Mouse (Mus musculus) MEL (cell line): Measurements from ENCODE around the gene Flrt2.

ENCODE experiments used
- CTCF ChIP-seq, 3 experiments: IDR thresholded peaks in 2 of 3; conservative IDR thresholded peaks in 1 of 3; 2 replicates each; pipeline ENCODE4 v1.5.1; 2011 to 2012; ENCODE audit warnings: low read length in 3 of 3, low read depth in 2 of 3, mild to moderate bottlenecking in 2 of 3, improper control_type of control experiment in 1 of 3, inconsistent platforms in 1 of 3, mixed read lengths in 1 of 3, moderate library complexity in 1 of 3; ENCODE audit not compliant: control insufficient read depth in 1 of 3, insufficient read depth in 1 of 3, poor library complexity in 1 of 3, severe bottlenecking in 1 of 3
- E2F4 ChIP-seq: IDR thresholded peaks from 2 replicates; pipeline ENCODE4 v1.6.1; 2011; ENCODE audit warnings: low read depth, low read length, improper control_type of control experiment, borderline replicate concordance
- ETS1 ChIP-seq: IDR thresholded peaks from 2 replicates; pipeline ENCODE4 v1.6.1; 2012; ENCODE audit warnings: low read depth, mild to moderate bottlenecking, inconsistent platforms, low read length, improper control_type of control experiment, moderate library complexity
- HCFC1 ChIP-seq: IDR thresholded peaks from 2 replicates; pipeline ENCODE4 v1.6.1; 2012; ENCODE audit warnings: low read depth, mild to moderate bottlenecking, inconsistent platforms, low read length, improper control_type of control experiment, moderate library complexity
- MAX ChIP-seq: IDR thresholded peaks from 2 replicates; pipeline ENCODE4 v1.6.1; 2011; ENCODE audit warnings: low read length, improper control_type of control experiment
- POLR2A ChIP-seq, 2 experiments: IDR thresholded peaks; 2 replicates each; pipeline ENCODE4 v1.6.1; 2011 to 2012; ENCODE audit warnings: low read length in 2 of 2, mild to moderate bottlenecking in 2 of 2, control low read depth in 1 of 2, improper control_type of control experiment in 1 of 2, low read depth in 1 of 2, moderate library complexity in 1 of 2; ENCODE audit not compliant: control insufficient read depth in 1 of 2, insufficient read depth in 1 of 2, poor library complexity in 1 of 2
- TAL1 ChIP-seq: IDR thresholded peaks from 2 replicates; pipeline ENCODE4 v1.6.1; 2012; ENCODE audit warnings: mild to moderate bottlenecking, inconsistent platforms, low read length, moderate library complexity, mixed read lengths
- ZC3H11A ChIP-seq: IDR thresholded peaks from 2 replicates; pipeline ENCODE4 v1.6.1; 2012; ENCODE audit warnings: low read depth, mild to moderate bottlenecking, inconsistent platforms, low read length, improper control_type of control experiment
- ZKSCAN1 ChIP-seq: IDR thresholded peaks from 2 replicates; pipeline ENCODE4 v1.6.1; 2012; ENCODE audit warnings: low read depth, mild to moderate bottlenecking, inconsistent platforms, low read length, improper control_type of control experiment, moderate library complexity
- ZMIZ1 ChIP-seq: IDR thresholded peaks from 2 replicates; pipeline ENCODE4 v1.6.1; 2012; ENCODE audit warnings: low read depth, mild to moderate bottlenecking, inconsistent platforms, low read length, improper control_type of control experiment, moderate library complexity
- ZNF384 ChIP-seq: IDR thresholded peaks from 2 replicates; pipeline ENCODE4 v1.6.1; 2012; ENCODE audit warnings: low read depth, mild to moderate bottlenecking, inconsistent platforms, low read length, improper control_type of control experiment

DNA sequence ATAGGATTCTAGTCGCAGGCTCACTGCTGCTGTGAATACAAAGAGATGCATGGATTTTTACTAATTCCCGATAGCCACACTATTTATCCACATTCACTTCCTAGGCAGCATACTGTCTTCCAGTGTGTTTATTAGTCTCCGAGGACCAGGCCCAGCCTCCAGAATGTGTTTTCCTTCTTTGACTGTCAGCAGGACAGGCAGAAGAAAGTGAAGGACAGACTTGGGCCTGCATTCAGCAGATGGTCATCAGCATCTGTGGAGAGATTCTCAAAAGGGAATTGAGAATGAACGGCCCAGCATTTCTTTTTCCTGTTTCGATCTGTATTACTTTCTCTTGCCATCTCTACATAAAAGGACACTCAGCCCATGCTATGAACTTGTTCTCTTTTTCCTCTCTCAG, 46.0 kb downstream of the Flrt2 start:
- TF ChIP-seq CTCF (IDR thresholded peaks at IDR 0.05 in 2 of 3, conservative IDR thresholded peaks at IDR 0.05 in 1 of 3; ENCODE audit: control insufficient read depth in 1 of 3, insufficient read depth in 1 of 3, low read depth in 2 of 3, low read length in 3 of 3, poor library complexity in 1 of 3, severe bottlenecking in 1 of 3) (no peak), ETS1 (no peak), MAX (no peak), POLR2A (IDR thresholded peaks at IDR 0.05; ENCODE audit: control insufficient read depth in 1 of 2, insufficient read depth in 1 of 2, low read depth in 1 of 2, low read length in 2 of 2, poor library complexity in 1 of 2) (no peak), ZKSCAN1 (no peak), TAL1 (no peak), ZMIZ1 (no peak), HCFC1 (no peak), E2F4 (no peak), ZNF384 (no peak), ZC3H11A (no peak)
